Mouse (Mus musculus): ENCODE measurements around the gene Nrxn2.

DNA sequence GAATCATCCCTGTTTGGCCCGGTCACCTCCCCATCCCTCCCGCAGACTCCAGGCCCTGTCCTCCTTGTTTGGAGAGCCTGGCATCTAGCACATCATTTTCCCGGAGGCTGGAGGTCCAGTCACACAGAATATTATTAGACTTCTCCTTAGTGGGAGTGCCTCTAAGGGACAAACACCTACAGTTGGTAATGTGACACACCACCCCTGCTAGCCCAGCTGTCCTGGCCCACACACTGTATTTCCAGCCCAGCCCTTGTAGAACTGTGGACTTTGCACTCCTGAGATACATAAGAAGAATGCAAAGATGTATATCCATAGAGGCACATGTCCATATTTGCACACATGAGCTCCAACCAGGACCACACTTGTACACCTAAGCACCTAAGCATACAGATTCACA, 103.1 kb downstream of the Nrxn2 start:
- TF ChIP-seq MAX (IDR thresholded peaks at IDR 0.05; ENCODE audit: low read depth) = no peak
- TF ChIP-seq POLR2A (IDR thresholded peaks at IDR 0.05; ENCODE audit: insufficient read length, low read depth) = no peak
